Mouse (Mus musculus) intestine, embryonic 16.5 days (tissue): ENCODE data around the gene Tet3. TPM values are rescaled to one million over a fixed set of nuclear protein-coding genes. Genes with fewer than 3 reads are reported as not detected.
A peak's percentile ranks its signal among the peaks of the same experiment; 100 is the strongest.

Experiments used
- ATAC-seq: fragments of 200-750 bp; cut with Nextera tagmentation; 2 replicates; pipeline ENCODE4 v1.8.0; 2017; ENCODE audit warnings: moderate TSS enrichment, moderate library complexity
- H3K27ac ChIP-seq: fragments of 300-500 bp; sonication (generic); 2 replicates; pipeline ENCODE4 v1.5.1; 2014; ENCODE audit warnings: mild to moderate bottlenecking, low read length
- H3K27me3 ChIP-seq: fragments of 300-500 bp; sonication (generic); replicated peaks from 2 replicates; pipeline ENCODE4 v1.6.1; 2014; ENCODE audit warnings: low read length, control low read depth, mixed read lengths; ENCODE audit not compliant: control insufficient read depth, insufficient read depth
- H3K36me3 ChIP-seq: fragments of 300-500 bp; sonication (generic); 2 replicates; pipeline ENCODE4 v1.6.1; 2014; ENCODE audit warnings: low read length, control low read depth; ENCODE audit not compliant: control insufficient read depth, insufficient read depth
- H3K4me1 ChIP-seq: fragments of 300-500 bp; sonication (generic); 2 replicates; pipeline ENCODE4 v1.6.1; 2014; ENCODE audit warnings: low read length, control low read depth, mixed read lengths; ENCODE audit not compliant: control insufficient read depth, insufficient read depth
- H3K4me2 ChIP-seq: fragments of 300-500 bp; sonication (generic); 2 replicates; pipeline ENCODE4 v1.6.1; 2014; ENCODE audit warnings: low read depth, low read length, control low read depth
- H3K4me3 ChIP-seq: fragments of 300-500 bp; sonication (generic); 2 replicates; pipeline ENCODE4 v1.5.1; 2014; ENCODE audit warnings: mild to moderate bottlenecking, low read length
- H3K9ac ChIP-seq: fragments of 300-500 bp; sonication (generic); 2 replicates; pipeline ENCODE4 v1.6.1; 2014; ENCODE audit warnings: low read depth, low read length
- H3K9me3 ChIP-seq: fragments of 300-500 bp; sonication (generic); 2 replicates; pipeline ENCODE4 v1.6.1; 2016; ENCODE audit warnings: low read length, control low read depth; ENCODE audit not compliant: control insufficient read depth
- WGBS: fragments of 180-500 bp; shearing (Covaris S2); extraction: QIAGEN DNeasy Blood & Tissue Kit; methylation state at CpG from one replicate; pipeline ENCODE4 v1.1.7; 2014; 5-methylcytosine and 5-hydroxymethylcytosine counted together
- polyA plus RNA-seq: library from polyadenylated mRNA; unstranded; fragments of >200 nt; fragmentation: Nextera tagmentation; extraction: Ambion mirVana; gene quantifications from 2 replicates; pipeline ENCODE4 v1.2.1, GENCODE M21; 2015

Tet3 gene
- polyA plus RNA-seq, 1 experiment from 2014 or later: 40.1 TPM

DNA sequence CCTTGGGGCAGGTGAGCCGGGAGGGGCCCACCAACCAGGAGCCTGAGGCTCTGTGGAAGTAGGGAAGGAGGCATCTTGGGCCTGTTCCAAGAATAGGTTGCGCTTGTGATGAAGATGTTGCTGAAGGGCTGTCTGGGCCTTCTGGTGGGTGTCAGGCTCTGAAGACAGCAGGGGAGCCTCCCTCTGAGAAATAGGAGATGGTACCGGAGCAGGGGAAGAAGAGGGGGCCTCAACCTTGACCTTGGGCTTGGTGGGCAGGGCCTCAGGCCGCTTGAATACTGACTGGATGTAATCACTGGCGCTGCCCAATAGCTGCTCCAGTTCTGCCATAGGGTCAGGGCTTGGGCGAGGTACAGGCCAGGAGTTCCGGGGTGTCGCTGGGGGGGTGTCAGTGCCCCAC, 55.4 kb downstream of the Tet3 start:
- no peaks in the 10 kb centered on the region for H3K9me3 ChIP-seq
- no peak overlapping the region for H3K4me2 ChIP-seq
- H3K4me1 ChIP-seq: peaks cover 5% of the 10 kb centered on the region; the same call in 1 of the 2 replicates
- no peak for ATAC-seq
- H3K9ac ChIP-seq: no peak overlapping the region
- H3K27ac ChIP-seq: no peak overlapping the region
- no peak overlapping the region for H3K4me3 ChIP-seq
- peaks cover 40% of the 10 kb centered on the region for H3K36me3 ChIP-seq
- 88% methylated on average over 8 of the region's 8 CpGs for WGBS
- no peaks in the 10 kb centered on the region for H3K27me3 ChIP-seq

DNA sequence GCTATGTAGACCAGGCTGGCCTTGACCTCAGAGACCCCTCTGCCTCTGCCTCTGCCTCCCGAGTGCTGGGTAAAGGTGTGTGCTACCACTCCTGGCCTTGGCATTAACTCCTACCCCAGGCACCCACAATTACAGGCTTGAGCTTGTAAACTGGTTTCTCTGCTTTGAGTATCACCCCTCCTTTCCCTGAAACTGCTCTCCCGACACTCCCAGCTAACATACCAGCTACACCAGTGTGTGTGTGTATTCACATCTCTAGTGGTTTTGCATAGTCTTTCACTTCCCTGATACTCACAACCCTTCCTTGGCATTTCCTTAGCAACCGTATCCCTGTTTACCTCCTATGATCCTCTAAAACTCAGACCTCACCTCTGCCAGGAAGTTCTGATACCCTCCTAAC, 59.1 kb downstream of the Tet3 start:
- Histone ChIP-seq H3K4me1 (peaks cover 5% of the 10 kb centered on the region; the same call in 1 of the 2 replicates), H3K4me3 (no peak overlapping the region), H3K27me3 (no peaks in the 10 kb centered on the region), H3K27ac (no peak overlapping the region), H3K36me3 (peaks cover 45% of the 10 kb centered on the region), H3K9me3 (no peaks in the 10 kb centered on the region), H3K9ac (no peak overlapping the region), H3K4me2 (no peak overlapping the region)
- 70% methylated on average over 3 of the region's 3 CpGs for WGBS
- no peak for ATAC-seq

GRCm38 (mm10) chr6:83397728-83398127, 61.2 kb downstream of the Tet3 start:
- ATAC-seq: no peak
- H3K4me2 ChIP-seq: no peak overlapping the region
- 71% methylated on average over 8 of the region's 8 CpGs for WGBS
- H3K27ac ChIP-seq: no peak overlapping the region
- no peaks in the 10 kb centered on the region for H3K9me3 ChIP-seq
- H3K27me3 ChIP-seq: no peaks in the 10 kb centered on the region
- no peak overlapping the region for H3K4me3 ChIP-seq
- peaks cover 28% of the 10 kb centered on the region for H3K36me3 ChIP-seq
- no peak overlapping the region for H3K9ac ChIP-seq
- peaks cover 5% of the 10 kb centered on the region; the same call in 1 of the 2 replicates for H3K4me1 ChIP-seq

GRCm38 (mm10) chr6:83396711-83397110, 62.2 kb downstream of the Tet3 start:
- Histone ChIP-seq H3K27ac (no peak overlapping the region), H3K36me3 (peaks cover 21% of the 10 kb centered on the region), H3K4me1 (peaks cover 9% of the 10 kb centered on the region; the same call in 1 of the 2 replicates), H3K9me3 (no peaks in the 10 kb centered on the region), H3K9ac (no peak overlapping the region), H3K27me3 (no peaks in the 10 kb centered on the region), H3K4me3 (no peak overlapping the region), H3K4me2 (no peak overlapping the region)
- 94% methylated on average over 2 of the region's 2 CpGs for WGBS
- no peak for ATAC-seq

DNA sequence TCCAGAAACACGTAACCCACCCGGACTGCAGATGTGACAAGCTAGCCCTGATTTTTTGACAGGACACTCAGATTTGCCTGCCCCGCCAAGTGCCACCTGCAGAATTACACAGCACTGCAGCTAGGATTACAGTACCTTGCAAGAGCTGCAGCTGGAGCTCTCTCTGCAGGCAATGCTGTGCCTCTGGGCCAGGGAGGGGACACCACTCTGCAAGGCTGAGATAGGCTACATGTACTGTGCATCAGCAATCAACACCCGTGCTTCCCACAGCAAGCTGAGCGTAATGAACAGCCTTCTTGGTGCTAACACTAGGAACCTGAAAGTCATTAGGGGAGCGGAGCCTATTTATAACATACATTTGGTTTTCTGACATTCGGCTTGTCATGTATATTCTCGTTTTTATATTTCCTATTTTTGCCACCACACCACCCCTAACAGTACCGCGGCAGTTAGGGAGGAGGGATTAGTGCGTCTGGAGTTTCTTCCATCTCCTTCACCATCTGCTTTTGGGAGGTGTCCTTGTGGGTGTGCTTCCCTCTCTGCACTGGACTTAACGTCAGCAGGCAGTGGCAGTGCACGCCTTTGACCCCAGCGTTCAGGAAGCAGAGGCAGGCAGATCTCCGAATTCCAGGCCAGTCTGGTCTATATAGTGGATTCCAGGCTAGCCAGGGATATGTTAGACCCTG, 63.2 kb downstream of the Tet3 start:
- WGBS: 93% methylated on average over 15 of the region's 15 CpGs
- H3K36me3 ChIP-seq: peaks cover 17% of the 10 kb centered on the region
- H3K27ac ChIP-seq: no peak overlapping the region
- ATAC-seq: no peak; the same call in 1 of the 2 replicates
- H3K9ac ChIP-seq: no peak overlapping the region
- H3K9me3 ChIP-seq: no peaks in the 10 kb centered on the region
- no peak overlapping the region for H3K4me2 ChIP-seq
- H3K4me1 ChIP-seq: peaks cover 9% of the 10 kb centered on the region; the same call in 1 of the 2 replicates
- H3K4me3 ChIP-seq: no peak overlapping the region
- H3K27me3 ChIP-seq: no peaks in the 10 kb centered on the region

DNA sequence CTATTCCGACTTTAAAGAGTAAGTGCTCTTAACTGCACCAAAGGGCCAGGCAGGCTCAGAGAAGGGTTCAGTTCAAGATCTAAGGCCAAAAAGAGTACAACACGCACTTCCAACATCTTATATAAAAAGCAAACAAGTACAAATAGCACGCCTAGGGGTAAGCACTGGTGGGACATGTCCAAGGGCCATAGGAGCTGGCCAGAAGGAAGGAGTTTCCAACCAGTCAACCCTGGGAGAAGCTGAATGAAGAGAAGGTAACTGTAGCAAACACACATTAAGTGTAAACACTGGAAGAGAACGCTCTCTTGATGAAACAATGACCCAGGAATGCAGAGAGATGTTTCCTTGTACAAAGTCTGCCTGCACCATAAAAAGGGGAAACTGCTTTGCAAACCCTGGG, 64.8 kb downstream of the Tet3 start:
- ATAC-seq: no peak
- Histone ChIP-seq H3K27me3 (no peaks in the 10 kb centered on the region), H3K4me1 (0 out of 2 replicates have a peak, but pooled peaks cover 6% of the 10 kb centered on the region), H3K36me3 (peaks cover 12% of the 10 kb centered on the region), H3K4me2 (no peak overlapping the region), H3K9ac (no peak overlapping the region), H3K4me3 (no peak overlapping the region), H3K9me3 (no peaks in the 10 kb centered on the region), H3K27ac (no peak overlapping the region)
- 82% methylated on average over 4 of the region's 4 CpGs for WGBS

GRCm38 (mm10) chr6:83392166-83392780, 66.6 kb downstream of the Tet3 start:
- peaks cover 9% of the 10 kb centered on the region for H3K36me3 ChIP-seq
- WGBS: 72% methylated on average over 8 of the region's 8 CpGs
- no peak for ATAC-seq
- H3K9ac ChIP-seq: no peak overlapping the region
- no peak overlapping the region for H3K4me3 ChIP-seq
- H3K4me2 ChIP-seq: no peak overlapping the region
- H3K27ac ChIP-seq: no peak overlapping the region
- no peaks in the 10 kb centered on the region for H3K27me3 ChIP-seq
- no peaks in the 10 kb centered on the region for H3K9me3 ChIP-seq
- H3K4me1 ChIP-seq: 0 out of 2 replicates have a peak, but pooled peaks cover 4% of the 10 kb centered on the region

DNA sequence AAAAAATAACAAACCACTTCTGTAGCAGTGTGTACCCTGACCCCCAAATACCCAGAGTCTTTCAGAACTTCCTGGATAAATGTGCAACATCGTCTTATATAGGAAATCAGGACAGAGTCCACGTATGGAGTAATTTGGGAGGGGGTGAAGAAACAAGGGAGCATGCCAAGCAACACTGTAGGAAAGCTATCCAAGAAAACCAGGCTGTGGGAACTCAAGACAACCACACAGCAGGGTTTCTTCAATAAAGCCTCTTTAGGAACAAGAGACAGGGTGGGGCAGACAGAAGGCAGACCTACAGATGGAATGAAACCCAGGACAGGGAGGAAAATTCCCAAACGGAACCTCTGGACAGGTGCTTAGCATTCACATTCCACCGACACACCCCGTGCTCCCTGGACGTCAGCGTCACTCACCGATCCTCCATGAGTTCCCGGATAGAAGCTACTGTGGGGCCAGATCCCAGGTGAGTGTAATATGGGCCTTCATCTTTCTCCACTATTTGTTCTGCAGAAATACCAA, 73.3 kb downstream of the Tet3 start:
- 93% methylated on average over 9 of the region's 9 CpGs for WGBS
- peaks cover 12% of the 10 kb centered on the region for H3K36me3 ChIP-seq

GRCm38 (mm10) chr6:83381510-83382491, 77.1 kb downstream of the Tet3 start:
- no peaks in the 10 kb centered on the region for H3K27me3 ChIP-seq
- H3K9me3 ChIP-seq: no peaks in the 10 kb centered on the region
- H3K4me2 ChIP-seq: no peak overlapping the region
- H3K4me3 ChIP-seq: no peak overlapping the region
- peak; percentile 38; the same call in 1 of the 2 replicates for ATAC-seq
- H3K9ac ChIP-seq: no peak overlapping the region
- H3K36me3 ChIP-seq: peaks cover 27% of the 10 kb centered on the region; the same call in 1 of the 2 replicates
- WGBS: 86% methylated on average over 10 of the region's 10 CpGs
- H3K4me1 ChIP-seq: no peaks in the 10 kb centered on the region
- no peak overlapping the region for H3K27ac ChIP-seq

More for the DNA sequence above, 73.3 kb downstream of the Tet3 start:
- no peak overlapping the region for H3K27ac ChIP-seq
- H3K9me3 ChIP-seq: no peaks in the 10 kb centered on the region
- H3K9ac ChIP-seq: no peak overlapping the region
- no peak overlapping the region for H3K4me2 ChIP-seq
- H3K4me1 ChIP-seq: no peaks in the 10 kb centered on the region
- no peak overlapping the region for H3K4me3 ChIP-seq
- H3K27me3 ChIP-seq: no peaks in the 10 kb centered on the region
- ATAC-seq: no peak
